Mouse (Mus musculus): Measurements from ENCODE around the gene Pde4b. TPM values are rescaled to one million over a fixed set of nuclear protein-coding genes. Genes with fewer than 3 reads are reported as not detected.

Pde4b gene
- polyA plus RNA-seq, 1 experiment from 2014 or later = 9.1 TPM

- peaks cover 10% of the 10 kb centered on the region; the same call in 1 of the 2 replicates for H3K4me1 ChIP-seq (replicated peaks)
- ATAC-seq (ENCODE audit: insufficient number of reproducible peaks, insufficient read depth, low FRiP score, low TSS enrichment, low read depth) = no peak
- no peak overlapping the region for H3K4me2 ChIP-seq
- H3K9ac ChIP-seq (replicated peaks) = no peak overlapping the region
- H3K27me3 ChIP-seq = peaks cover 3% of the 10 kb centered on the region; the same call in 1 of the 2 replicates
- no peaks in the 10 kb centered on the region for H3K9me3 ChIP-seq
- 72% methylated on average over 9 of the region's 9 CpGs for WGBS
- H3K36me3 ChIP-seq = no peaks in the 10 kb centered on the region
- peak overlapping the region; percentile 50 for H3K27ac ChIP-seq
- H3K4me3 ChIP-seq (replicated peaks) = no peak overlapping the region
Observed at GRCm38 (mm10) chr4:102557508-102558220, 470.3 kb downstream of the Pde4b start.

- Histone ChIP-seq H3K9ac (replicated peaks) (no peak overlapping the region), H3K4me2 (no peak overlapping the region), H3K4me1 (replicated peaks) (peaks cover 10% of the 10 kb centered on the region; the same call in 1 of the 2 replicates), H3K27ac (no peak overlapping the region; the same call in 1 of the 2 replicates), H3K4me3 (replicated peaks) (no peak overlapping the region), H3K9me3 (no peaks in the 10 kb centered on the region), H3K27me3 (peaks cover 3% of the 10 kb centered on the region; the same call in 1 of the 2 replicates), H3K36me3 (no peaks in the 10 kb centered on the region)
- WGBS = 36% methylated on average over 3 of the region's 3 CpGs
- ATAC-seq (ENCODE audit: insufficient number of reproducible peaks, insufficient read depth, low FRiP score, low TSS enrichment, low read depth) = no peak
Observed at GRCm38 (mm10) chr4:102558328-102558727, 471.0 kb downstream of the Pde4b start.

GRCm38 (mm10) chr4:102560676-102561280 lies 473.4 kb downstream of the Pde4b start:
- H3K27me3 ChIP-seq = no peaks in the 10 kb centered on the region
- no peak overlapping the region for H3K27ac ChIP-seq
- H3K4me1 ChIP-seq (replicated peaks) = peaks cover 9% of the 10 kb centered on the region; the same call in 1 of the 2 replicates
- ATAC-seq (ENCODE audit: insufficient number of reproducible peaks, insufficient read depth, low FRiP score, low TSS enrichment, low read depth) = no peak
- no peak overlapping the region for H3K4me2 ChIP-seq
- no peaks in the 10 kb centered on the region for H3K36me3 ChIP-seq
- no peak overlapping the region for H3K9ac ChIP-seq (replicated peaks)
- WGBS = 76% methylated on average over 12 of the region's 12 CpGs
- no peaks in the 10 kb centered on the region for H3K9me3 ChIP-seq
- no peak overlapping the region for H3K4me3 ChIP-seq (replicated peaks)

GRCm38 (mm10) chr4:102563273-102563855 lies 476.0 kb downstream of the Pde4b start:
- ATAC-seq (ENCODE audit: insufficient number of reproducible peaks, insufficient read depth, low FRiP score, low TSS enrichment, low read depth) = no peak
- Histone ChIP-seq H3K27ac (no peak overlapping the region), H3K4me3 (replicated peaks) (no peak overlapping the region), H3K36me3 (no peaks in the 10 kb centered on the region), H3K27me3 (no peaks in the 10 kb centered on the region), H3K4me1 (replicated peaks) (peaks cover 7% of the 10 kb centered on the region; the same call in 1 of the 2 replicates), H3K9ac (replicated peaks) (no peak overlapping the region), H3K9me3 (no peaks in the 10 kb centered on the region), H3K4me2 (no peak overlapping the region)
- 85% methylated on average over 9 of the region's 9 CpGs for WGBS

- Histone ChIP-seq H3K27me3 (no peaks in the 10 kb centered on the region), H3K4me2 (no peak overlapping the region), H3K9me3 (no peaks in the 10 kb centered on the region), H3K4me1 (replicated peaks) (peaks cover 15% of the 10 kb centered on the region; the same call in 1 of the 2 replicates), H3K27ac (no peak overlapping the region), H3K9ac (replicated peaks) (no peak overlapping the region), H3K4me3 (replicated peaks) (no peak overlapping the region), H3K36me3 (no peaks in the 10 kb centered on the region)
- ATAC-seq (ENCODE audit: insufficient number of reproducible peaks, insufficient read depth, low FRiP score, low TSS enrichment, low read depth) = no peak
- 92% methylated on average over 3 of the region's 3 CpGs for WGBS
Observed at GRCm38 (mm10) chr4:102564286-102564685, 476.9 kb downstream of the Pde4b start.

GRCm38 (mm10) chr4:102566421-102566820 lies 479.1 kb downstream of the Pde4b start:
- WGBS = 48% methylated on average over 1 of the region's 1 CpGs
- H3K4me1 ChIP-seq (replicated peaks) = peaks cover 26% of the 10 kb centered on the region
- H3K4me3 ChIP-seq (replicated peaks) = no peak overlapping the region

GRCm38 (mm10) chr4:102567111-102567510 lies 479.8 kb downstream of the Pde4b start:
- Histone ChIP-seq H3K9me3 (no peaks in the 10 kb centered on the region), H3K9ac (replicated peaks) (no peak overlapping the region), H3K27ac (no peak overlapping the region), H3K36me3 (no peaks in the 10 kb centered on the region), H3K4me3 (replicated peaks) (no peak overlapping the region), H3K4me2 (no peak overlapping the region), H3K27me3 (no peaks in the 10 kb centered on the region), H3K4me1 (replicated peaks) (peaks cover 33% of the 10 kb centered on the region)
- 54% methylated on average over 2 of the region's 2 CpGs for WGBS
- ATAC-seq (ENCODE audit: insufficient number of reproducible peaks, insufficient read depth, low FRiP score, low TSS enrichment, low read depth) = no peak

More at GRCm38 (mm10) chr4:102566421-102566820, 479.1 kb downstream of the Pde4b start:
- H3K9me3 ChIP-seq = no peaks in the 10 kb centered on the region
- ATAC-seq (ENCODE audit: insufficient number of reproducible peaks, insufficient read depth, low FRiP score, low TSS enrichment, low read depth) = no peak
- H3K27ac ChIP-seq = no peak overlapping the region
- H3K27me3 ChIP-seq = no peaks in the 10 kb centered on the region
- no peaks in the 10 kb centered on the region for H3K36me3 ChIP-seq
- no peak overlapping the region for H3K4me2 ChIP-seq
- H3K9ac ChIP-seq (replicated peaks) = no peak overlapping the region

- Histone ChIP-seq H3K4me3 (replicated peaks) (no peak overlapping the region), H3K4me2 (no peak overlapping the region), H3K4me1 (replicated peaks) (peaks cover 40% of the 10 kb centered on the region), H3K9ac (replicated peaks) (no peak overlapping the region), H3K36me3 (no peaks in the 10 kb centered on the region), H3K27ac (no peak overlapping the region), H3K27me3 (no peaks in the 10 kb centered on the region; the same call in 1 of the 2 replicates), H3K9me3 (no peaks in the 10 kb centered on the region)
- WGBS = 23% methylated on average over 4 of the region's 4 CpGs
- ATAC-seq (ENCODE audit: insufficient number of reproducible peaks, insufficient read depth, low FRiP score, low TSS enrichment, low read depth) = no peak
Observed at GRCm38 (mm10) chr4:102567676-102568254, 480.4 kb downstream of the Pde4b start.

- H3K27ac ChIP-seq = peak overlapping the region; percentile 74
- H3K9ac ChIP-seq (replicated peaks) = no peak overlapping the region
- peaks cover 47% of the 10 kb centered on the region for H3K4me1 ChIP-seq (replicated peaks)
- WGBS = under 1% methylated on average over 4 of the region's 4 CpGs
- H3K4me3 ChIP-seq (replicated peaks) = no peak overlapping the region
- peak overlapping the region; percentile 88 for H3K4me2 ChIP-seq
- no peaks in the 10 kb centered on the region for H3K36me3 ChIP-seq
- H3K9me3 ChIP-seq = no peaks in the 10 kb centered on the region
- no peak; the same call in 1 of the 2 replicates for ATAC-seq (ENCODE audit: insufficient number of reproducible peaks, insufficient read depth, low FRiP score, low TSS enrichment, low read depth)
- no peaks in the 10 kb centered on the region; the same call in 1 of the 2 replicates for H3K27me3 ChIP-seq
Observed at GRCm38 (mm10) chr4:102568591-102568990, 481.2 kb downstream of the Pde4b start.

GRCm38 (mm10) chr4:102569101-102569583 lies 481.8 kb downstream of the Pde4b start:
- H3K9me3 ChIP-seq = no peaks in the 10 kb centered on the region
- no peaks in the 10 kb centered on the region for H3K36me3 ChIP-seq
- ATAC-seq (ENCODE audit: insufficient number of reproducible peaks, insufficient read depth, low FRiP score, low TSS enrichment, low read depth) = no peak
- H3K27ac ChIP-seq = peak overlapping the region; percentile 74
- H3K4me2 ChIP-seq = peak overlapping the region; percentile 88
- no peaks in the 10 kb centered on the region; the same call in 1 of the 2 replicates for H3K27me3 ChIP-seq
- 13% methylated on average over 8 of the region's 8 CpGs for WGBS
- no peak overlapping the region for H3K4me3 ChIP-seq (replicated peaks)
- 0 out of 2 replicates have a peak overlapping the region, but pooled peaks have one; percentile 14 for H3K9ac ChIP-seq (replicated peaks)
- H3K4me1 ChIP-seq (replicated peaks) = peaks cover 53% of the 10 kb centered on the region

Measured in limb, embryonic 12.5 days (tissue).